Mouse (Mus musculus) spleen, adult 18-20 months (tissue): ENCODE results near the gene Wdr46.

Source experiments
- DNase-seq, 2 experiments: peaks; one replicate each; pipeline ENCODE4 v3.0.0; 2022; ENCODE audit warnings: mixed read lengths in 2 of 2

Gene Wdr46

DNA sequence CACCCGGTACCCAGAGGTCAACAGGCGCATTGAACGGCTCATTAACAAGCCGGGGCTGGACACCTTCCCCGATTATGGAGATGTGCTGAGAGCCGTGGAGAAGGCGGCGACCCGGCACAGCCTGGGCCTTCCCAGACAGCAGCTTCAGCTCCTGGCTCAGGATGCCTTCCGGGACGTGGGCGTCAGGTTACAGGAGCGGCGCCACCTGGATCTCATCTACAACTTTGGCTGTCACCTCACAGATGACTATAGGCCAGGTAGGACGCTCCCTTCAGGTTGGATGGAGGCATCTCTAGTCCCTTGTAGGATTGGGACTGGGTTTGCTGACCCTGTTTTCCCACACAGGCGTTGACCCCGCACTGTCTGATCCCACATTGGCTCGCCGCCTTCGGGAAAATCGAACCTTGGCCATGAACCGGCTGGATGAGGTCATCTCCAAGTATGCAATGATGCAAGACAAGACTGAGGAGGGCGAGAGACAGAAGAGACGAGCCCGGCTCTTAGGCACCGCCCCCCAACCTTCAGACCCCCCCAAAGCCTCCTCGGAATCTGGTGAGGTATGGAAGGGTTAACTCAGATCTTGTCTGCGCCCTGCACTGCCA, 28.5 kb upstream of the Wdr46 start:
- DNase-seq = no peak

DNA sequence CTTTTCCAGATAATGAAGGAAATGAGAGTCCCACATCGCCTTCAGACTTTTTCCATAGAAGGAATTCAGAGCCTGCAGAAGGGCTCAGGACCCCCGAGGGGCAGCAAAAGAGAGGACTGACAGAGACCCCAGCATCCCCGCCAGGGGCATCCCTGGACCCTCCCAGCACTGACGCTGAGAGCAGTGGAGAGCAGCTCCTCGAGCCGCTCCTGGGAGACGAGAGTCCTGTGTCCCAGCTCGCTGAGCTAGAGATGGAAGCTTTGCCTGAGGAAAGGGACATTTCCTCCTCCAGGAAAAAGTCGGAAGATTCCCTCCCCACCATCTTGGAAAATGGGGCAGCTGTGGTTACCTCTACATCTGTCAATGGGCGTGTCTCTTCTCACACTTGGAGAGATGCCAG, 27.2 kb upstream of the Wdr46 start:
- no peak for DNase-seq

DNA sequence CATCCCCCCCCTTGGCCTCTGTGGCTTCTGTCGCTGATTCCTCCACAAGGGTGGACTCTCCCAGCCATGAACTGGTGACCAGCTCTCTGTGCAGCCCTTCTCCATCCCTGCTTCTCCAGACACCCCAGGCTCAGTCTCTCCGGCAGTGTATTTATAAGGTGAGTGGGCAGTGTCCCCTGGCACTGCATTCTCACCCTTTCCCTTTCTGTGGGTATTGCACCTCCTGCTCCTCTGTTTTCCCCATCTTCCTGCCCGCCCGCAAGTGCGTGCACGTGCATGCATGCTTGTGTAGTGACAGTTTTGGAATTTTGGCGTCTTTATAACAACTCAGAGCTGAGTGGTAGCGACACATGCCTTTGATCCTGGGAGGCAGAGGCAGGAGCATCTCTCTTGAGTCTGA, 26.6 kb upstream of the Wdr46 start:
- DNase-seq = no peak

DNA sequence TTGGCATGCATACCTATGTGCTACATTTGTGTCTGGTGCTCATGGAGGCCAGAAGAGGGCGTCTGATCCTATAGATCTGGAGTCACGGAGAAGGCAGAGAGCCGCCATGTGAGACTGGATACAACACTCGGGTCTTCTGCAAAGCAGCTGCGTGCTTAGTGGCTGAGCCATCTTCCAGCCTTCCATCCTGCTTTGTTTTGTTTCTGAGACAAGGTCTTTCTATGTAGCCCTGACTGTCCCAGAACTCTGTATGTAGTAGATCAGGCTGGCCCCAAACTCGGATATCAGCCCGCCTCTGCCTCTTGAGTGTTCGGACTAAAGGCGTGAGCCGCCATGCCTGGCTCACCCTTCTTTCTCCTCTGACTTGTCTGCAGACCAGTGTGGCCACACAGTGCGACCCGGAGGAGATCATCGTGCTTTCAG, 25.5 kb upstream of the Wdr46 start:
- no peak for DNase-seq

DNA sequence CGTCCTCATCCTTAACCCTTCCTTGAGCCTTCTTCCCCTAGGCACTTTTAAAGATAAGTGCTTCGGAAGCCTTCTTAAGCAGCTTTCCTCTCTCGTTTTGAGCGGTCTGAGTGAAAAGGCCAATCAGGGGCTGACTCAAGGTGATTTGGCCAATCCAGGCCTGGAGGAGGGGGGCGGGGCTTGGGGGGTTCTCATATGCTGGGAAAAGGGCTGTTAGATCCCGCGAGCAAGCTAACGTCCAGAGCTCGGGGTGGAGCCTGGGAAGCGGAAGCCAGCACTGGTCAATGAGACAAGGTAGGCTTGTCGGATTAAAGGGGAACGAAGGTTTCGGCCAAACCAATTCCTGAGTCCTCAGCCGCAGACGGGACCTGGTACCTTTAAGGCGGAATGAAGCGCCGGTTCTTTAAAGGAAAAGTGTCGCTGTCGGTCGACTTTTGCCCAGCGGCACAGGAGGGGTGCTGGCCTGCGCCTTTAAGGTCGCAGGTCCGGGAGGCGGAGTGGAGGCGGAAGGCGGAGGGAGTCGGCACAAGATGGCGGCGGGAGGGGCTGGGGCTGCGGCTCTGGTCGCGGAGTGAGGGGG, 24.7 kb upstream of the Wdr46 start, which contains the start of the genes Tapbp and Zbtb22:
Gene Tapbp (plus strand): TSS at position 229 of the 580 bp plus-strand sequence.
Gene Zbtb22 (plus strand): TSS at position 234 of the 580 bp plus-strand sequence.
- DNase-seq = peak; percentile 85 to 91

DNA sequence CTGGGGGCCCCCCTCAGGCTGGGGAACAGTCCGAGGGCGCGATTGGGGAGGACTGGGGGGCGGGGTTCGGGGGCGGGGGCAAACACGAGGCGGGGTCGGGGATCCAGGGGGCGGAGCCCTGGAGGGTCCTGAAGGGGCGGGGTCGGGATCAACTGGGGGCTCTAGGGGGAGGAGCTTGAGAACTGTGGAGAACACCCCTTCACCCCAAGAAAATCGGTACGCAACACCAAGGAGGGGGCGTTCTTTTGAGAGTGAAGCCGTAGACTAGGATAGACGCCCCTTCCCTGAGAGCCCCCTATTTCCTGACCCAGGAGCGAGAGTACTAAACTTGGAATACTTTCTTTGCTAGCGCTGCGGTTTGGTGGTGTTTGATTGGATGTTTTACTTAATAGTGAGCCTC, 24.2 kb upstream of the Wdr46 start:
- no peak for DNase-seq

DNA sequence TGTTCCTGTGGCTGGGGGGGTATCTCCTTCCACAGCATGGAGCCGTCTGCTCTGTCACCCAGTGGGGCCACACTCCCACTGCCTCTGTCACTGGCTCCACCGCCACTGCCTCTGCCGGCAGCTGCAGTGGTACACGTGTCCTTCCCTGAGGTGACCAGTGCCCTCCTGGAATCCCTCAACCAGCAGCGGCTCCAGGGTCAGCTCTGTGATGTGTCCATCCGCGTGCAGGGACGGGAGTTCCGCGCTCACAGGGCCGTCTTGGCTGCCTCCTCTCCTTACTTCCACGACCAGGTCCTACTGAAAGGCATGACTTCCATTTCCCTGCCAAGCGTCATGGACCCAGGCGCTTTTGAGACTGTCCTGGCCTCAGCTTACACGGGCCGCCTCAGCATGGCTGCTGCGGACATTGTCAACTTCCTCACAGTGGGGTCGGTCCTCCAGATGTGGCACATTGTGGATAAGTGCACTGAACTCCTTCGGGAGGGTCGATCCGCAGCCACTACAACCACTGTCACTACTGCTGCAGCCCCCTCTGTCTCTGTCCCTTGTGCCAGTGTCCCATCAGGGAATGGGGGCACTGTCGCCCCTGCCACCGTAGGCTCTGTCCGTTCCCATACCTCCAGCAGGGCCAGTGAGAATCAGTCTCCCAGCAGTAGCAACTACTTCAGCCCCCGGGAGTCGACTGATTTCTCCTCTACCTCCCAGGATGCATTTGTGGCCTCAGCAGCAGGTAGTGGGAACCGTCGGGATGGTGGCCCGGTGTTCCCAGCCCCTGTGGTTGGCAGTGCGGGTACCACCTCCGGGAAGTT, 23.4 kb upstream of the Wdr46 start:
- no peak for DNase-seq

DNA sequence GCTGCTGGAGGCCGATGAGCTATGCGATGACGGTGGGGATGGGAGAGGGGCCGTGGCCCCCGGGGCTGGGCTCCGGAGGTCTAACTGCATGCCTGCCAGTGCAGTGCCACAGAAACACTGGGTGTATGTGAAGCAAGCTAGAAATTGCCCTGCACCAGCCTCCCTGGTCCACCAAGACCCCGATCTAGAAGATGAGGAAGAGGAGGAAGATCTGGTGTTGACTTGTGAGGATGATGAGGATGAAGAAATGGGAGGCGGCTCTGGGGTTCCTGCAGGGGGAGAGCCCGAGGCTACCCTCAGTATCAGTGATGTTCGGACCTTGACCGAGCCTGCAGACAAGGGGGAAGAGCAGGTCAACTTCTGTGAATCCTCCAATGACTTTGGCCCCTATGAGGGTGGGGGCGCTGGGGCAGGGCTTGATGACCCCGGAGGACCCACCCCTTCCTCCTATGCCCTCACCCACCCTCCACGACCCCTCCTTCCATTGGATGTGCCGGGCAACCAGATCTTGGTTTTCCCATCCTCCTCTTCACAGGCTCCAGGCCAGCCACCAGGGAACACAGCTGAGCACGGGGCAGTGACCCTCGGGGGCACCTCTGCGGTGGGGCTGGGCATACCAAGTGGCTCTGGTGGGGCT, 22.7 kb upstream of the Wdr46 start:
- DNase-seq = no peak

DNA sequence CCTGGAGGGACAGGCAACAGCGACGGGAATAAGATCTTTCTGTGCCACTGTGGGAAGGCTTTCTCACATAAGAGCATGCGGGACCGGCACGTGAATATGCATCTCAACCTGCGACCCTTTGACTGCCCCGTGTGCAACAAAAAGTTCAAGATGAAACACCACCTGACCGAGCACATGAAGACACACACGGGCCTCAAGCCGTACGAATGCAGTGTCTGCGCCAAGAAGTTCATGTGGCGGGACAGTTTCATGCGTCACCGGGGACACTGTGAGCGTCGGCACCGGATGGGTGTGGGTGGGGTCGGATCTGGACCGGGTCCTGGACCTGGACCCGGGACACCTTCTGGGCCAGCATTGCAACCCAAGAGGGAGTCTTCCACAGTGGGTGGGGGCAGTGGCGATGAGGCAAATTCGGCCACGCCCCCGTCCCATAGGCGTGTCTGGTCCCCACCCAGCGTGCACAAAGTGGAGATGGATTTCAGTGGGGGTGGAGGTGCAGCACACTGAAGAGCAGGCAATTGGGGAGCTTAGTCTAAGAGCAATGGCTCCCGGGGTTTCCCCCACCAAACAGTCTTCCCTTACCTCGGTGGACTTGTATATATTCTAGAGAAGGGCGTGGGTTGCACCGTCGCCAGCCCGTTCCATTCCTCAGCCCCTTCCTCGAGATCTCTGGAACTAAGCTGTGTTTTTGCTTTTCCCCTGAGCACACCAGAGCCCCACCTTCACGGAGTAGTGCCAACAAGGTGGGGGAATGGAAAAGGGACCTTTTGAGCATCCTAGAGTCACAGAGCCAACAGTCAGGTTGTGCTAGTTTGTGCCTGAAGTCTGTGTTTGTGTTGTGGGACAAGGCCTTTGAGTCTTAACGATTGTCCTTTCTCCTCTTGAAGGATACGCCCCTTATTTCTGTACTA, 21.9 kb upstream of the Wdr46 start:
- DNase-seq = no peak

DNA sequence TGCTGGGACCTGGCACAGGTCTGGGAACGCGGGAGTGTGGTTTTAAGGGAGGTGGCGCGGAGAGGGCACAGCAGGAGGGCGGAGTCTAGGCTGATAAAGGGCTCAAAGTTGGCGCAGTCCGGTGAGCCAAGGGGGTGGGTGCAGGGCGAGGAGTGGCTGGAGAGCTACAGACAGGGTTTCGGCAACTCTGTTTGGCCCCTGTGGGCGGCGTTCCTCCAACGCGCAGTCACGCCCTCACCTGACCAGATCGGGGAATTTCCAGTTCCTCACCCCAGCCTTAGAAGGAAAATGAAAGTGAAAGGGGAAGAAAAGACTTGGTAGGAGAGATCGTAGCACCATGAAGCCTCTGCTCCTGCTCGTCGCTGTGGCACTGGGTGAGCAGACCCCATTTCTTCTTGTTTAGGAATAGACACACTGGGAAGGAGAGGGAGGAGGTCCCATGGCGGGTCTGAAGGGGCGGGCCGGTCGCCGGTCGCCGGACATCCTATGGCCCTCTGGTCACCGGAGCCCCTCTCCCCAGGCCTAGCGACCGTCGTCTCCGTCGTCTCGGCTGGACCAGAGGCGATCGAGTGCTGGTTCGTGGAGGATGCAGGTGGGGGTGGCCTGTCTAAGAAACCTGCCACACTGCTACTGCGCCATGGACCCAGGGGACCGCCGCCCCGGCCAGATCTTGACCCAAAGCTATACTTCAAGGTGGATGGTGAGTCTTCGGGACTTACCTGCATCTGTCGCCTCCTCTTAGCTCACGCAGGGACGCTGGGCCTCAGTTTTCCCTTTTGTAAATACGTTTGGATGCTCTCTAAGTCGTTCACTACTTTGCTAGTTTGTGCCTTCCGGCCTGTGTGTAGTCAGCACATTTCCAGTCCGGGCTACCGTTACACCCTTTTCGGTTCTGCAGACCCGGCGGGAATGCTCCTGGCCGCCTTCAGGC, 20.8 kb upstream of the Wdr46 start:
- peak; percentile 82 to 87 for DNase-seq

DNA sequence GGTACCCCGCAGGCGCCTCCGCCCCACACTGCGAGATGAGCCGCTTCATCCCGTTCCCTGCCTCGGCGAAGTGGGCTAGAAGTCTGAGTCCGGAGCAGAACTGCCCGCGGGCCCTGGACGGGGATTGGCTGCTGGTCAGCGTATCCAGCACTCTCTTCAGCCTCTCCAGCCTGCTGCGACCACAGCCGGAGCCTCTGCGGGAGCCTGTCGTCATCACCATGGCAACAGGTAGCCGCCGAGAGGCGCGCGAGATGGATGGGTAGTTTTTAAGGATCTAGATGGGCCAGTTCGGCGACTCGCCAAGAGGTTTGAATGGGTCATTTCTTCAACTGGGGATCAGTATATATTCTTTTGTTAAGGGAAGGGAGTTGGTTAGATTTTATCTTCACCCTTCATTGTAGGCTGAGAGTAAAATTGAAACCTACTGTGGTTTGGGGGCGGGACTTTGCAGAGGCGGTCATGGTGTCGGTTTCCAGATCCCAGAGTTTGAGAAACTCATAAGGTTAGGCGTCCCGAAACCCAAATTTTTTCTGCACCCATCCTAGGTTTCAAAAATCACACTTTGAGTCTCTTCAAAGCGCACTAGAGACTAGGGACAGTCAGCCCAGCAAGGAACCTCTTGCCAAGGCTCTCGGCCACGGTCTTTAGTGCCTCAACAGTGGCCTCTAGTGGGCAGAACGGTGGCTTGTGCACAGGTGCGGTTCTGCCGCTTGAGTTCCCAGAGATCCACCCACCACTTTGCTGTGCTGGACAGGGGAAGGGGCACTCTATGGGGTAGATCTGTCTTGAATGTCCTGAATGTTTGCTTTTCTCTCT, 20.0 kb upstream of the Wdr46 start:
- DNase-seq = peak; percentile 73 to 86

DNA sequence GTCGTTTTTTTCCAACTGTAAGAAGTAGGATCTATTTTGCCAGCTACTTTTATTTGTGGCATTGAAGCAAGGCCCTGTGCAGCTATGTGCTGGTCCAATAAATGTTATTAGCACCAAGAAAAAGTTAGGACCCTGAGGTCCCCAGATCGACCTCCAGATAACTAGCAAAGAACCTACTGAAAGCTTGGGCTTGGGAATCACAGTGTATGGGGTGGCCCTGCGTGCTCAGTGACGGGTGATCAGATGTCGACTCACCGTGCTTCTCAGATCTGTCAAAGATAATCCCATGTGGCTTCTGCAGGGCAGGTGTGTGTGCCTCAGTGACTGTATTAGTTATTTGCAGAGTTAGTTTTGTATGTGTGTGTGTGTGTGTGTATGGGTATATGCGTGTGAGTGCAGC, 19.1 kb upstream of the Wdr46 start:
- DNase-seq = no peak

DNA sequence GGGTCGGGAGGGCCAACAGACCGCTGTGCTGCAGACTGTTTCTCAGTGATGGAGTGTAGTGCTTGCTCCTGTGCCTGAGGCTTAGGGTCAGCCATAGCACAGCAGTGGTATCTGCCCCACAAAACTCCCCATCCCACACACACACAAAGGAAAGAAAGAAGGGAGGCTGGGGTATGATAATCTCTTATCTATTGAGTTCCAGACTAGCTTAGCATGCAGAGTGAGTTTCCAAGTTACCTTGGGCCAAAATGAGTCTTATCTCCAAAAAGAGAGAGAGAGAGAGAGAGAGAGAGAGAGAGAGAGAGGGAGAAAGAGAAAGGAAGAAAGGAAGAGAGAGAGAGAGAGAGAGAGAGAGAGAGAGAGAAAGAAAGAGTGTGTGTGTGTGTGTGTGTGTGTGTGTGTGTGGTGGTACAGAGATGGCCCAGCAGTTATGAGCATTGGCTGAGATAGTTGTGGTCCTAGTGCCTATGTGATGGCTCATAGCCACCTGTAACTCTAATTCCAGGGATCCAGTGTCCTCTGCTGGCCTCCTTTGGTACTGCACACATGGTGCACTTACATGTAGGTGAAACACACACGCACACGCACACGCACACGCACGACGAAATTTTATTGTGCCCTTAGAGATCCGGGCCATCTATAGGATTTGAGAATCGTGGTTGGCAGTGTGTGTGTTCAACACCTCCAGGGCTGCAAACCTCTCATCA, 15.7 kb upstream of the Wdr46 start:
- peak in 1 of 2 experiments; percentile 50 for DNase-seq

DNA sequence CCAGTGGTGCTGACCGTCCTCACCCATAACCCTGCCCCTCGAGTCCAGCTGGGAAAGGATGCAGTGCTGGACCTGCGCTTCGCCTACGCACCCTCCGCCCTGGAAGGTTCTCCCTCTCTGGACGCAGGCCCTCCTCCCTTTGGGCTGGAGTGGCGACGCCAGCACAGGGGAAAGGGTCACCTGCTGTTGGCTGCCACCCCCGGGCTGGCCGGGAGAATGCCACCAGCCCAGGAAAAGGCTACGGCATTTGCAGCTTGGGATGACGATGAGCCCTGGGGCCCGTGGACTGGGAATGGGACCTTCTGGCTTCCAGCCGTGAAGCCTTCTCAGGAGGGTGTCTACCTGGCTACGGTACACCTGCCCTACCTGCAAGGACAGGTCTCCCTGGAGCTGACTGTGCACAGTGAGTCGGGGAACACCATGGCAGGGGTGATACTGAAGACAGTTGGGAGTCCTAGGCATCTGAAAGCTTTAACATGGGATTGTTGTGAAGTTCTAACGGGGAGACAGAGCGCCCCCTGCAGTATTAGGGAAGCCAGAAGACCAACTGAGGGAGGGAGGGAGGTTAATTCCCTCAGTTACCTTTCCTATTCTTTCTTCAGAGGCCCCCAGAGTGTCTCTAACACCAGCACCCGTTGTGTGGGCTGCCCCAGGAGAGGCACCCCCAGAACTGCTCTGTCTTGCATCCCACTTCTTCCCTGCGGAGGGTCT, 14.9 kb upstream of the Wdr46 start:
- no peak for DNase-seq

DNA sequence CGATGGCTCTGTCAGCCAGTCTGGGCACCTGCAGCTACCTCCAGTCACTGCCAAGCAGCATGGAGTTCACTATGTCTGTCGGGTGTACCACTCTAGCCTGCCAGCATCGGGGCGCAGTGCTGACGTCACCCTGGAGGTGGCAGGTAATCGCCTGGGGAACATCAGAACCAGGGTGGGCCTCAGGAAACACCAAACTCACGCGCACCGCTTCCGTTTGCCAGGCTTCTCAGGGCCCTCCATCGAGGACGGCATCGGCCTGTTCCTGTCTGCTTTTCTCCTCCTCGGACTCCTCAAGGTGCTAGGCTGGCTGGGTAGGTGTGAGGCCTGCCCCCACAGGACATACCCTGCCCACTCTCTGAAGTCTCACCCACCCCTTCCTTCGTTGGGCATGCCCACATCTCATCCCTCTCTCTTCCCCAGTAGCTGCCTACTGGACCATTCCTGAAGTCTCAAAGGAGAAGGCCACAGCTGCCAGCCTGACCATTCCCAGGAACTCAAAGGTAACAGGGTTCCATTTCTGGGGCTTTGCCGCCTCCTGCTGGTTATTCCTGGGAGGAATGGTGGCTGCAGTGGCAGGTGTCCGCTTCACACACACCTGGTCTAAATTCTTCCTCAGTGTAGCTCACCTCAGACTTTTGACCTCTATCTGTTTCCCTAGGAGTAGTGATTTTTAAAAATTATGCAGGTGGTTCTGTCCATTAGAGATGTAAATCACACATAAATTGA, 14.1 kb upstream of the Wdr46 start:
- DNase-seq = no peak

DNA sequence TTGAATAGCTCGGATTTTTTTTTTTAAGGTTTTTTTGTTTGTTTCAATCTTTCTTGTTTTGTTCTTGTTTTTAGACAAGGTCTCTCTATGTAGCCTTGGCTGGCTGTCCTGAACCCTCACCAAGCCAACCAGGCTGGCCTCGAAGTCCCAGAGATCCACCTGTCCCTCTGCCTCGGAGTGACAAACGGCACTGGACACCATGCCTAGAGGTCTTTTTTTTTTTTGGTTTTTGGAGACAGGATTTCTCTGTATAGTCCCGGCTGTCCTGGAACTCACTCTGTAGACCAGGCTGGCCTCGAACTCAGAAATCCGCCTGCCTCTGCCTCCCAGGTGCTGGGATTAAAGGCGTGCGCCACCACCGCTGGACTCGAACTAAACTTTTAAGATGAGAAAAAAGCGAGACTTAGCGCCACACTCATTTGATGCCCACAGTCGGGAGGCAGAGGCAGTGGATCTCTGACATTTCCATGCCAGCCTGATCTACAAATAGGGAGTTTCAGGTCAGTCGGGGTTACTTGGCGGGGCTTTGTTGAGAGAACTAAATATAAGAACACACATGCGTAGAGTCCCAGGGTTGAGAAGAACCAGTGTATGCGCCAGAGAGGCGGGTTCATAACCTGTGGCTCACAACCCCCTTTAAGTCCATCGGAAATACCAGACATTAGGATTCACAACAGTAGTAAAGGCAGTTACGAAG, 12.1 kb upstream of the Wdr46 start:
- no peak for DNase-seq
